Mouse (Mus musculus) frontal cortex, postnatal 14 days (tissue): Measurements from ENCODE around the gene Rnf187.
A peak's percentile ranks its signal among the peaks of the same experiment; 100 is the strongest.

ENCODE experiments used
- DNase-seq, 2 experiments: peaks; one replicate each; pipeline ENCODE4 v3.0.0; 2022; ENCODE audit warnings: low spot score in 2 of 2

The Rnf187 gene

DNA sequence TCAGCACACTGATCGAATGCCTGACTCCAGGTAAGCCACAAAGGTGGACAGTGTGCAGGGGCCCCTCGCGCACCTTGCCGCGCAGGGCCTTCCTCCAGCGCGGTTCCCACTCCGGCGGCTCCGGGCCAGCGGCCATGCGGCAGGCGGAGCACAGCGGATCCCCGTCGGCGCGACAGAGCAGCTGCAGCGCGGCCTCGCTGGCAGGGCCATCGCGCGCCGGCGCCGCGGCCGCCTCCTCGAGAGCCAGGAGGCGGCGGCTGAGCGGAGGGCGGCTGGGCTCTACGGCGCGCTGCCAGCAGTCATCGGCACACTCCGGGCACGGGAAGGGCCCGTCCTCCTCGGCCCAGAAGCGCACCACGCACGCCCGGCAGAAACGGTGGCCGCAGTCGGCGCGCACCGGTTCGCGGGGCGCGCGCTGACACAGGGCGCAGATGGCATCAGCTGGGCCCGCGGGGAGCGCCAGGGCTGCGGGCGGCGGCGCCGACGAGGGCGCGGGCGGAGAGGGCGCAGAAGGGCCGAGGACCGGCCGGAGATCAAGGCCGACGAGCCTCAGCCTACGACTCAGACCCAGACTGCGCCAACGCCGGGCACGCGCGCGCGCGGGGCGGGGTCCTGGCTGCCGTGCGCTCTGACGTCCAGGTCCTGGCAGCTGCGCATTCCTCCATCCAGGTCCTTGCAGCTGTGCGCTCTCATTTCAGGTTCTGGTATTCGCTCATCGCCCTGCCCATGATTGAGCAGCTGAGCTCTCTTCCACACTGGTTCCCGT is at the start of gene Rnf187:
Rnf187 (minus strand) TSS at position 595 of the 766 bp plus-strand sequence.
- peak; percentile 86 for DNase-seq

DNA sequence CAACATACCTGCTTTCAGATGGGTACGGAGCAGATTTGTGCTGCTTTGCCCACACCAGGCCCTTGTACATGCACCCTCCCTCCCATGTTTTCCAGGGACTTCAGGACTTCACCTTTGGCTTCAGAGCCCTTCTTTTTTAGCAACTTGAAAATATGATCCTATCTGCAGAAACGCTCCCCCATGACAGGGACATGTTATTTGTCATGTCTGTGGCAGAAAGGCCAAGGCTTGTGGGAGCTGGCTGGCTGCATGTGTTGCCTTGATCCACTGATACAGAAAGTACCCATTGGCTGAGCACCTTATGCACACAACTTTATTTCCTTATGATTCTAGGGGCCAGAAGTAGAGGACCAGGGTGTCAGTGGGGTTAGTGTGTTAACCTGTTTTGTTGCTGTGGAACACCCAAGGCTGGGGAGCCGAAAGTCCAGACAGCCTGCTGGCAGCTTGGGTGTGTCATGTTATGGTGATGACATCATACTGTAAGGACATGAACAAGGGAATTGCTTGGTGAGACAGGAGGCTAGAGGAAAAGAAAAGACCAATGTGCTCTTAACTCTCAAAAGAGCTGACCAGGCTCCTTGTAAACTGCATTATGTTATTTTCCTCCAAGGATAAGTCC is 46.7 kb upstream of the Rnf187 start:
- DNase-seq = no peak

GRCm38 (mm10) chr11:58984657-58985056 is 45.9 kb upstream of the Rnf187 start:
- no peak for DNase-seq

- DNase-seq = no peak
These were observed 45.1 kb upstream of the Rnf187 start for GRCm38 (mm10) chr11:58983691-58984341.

DNA sequence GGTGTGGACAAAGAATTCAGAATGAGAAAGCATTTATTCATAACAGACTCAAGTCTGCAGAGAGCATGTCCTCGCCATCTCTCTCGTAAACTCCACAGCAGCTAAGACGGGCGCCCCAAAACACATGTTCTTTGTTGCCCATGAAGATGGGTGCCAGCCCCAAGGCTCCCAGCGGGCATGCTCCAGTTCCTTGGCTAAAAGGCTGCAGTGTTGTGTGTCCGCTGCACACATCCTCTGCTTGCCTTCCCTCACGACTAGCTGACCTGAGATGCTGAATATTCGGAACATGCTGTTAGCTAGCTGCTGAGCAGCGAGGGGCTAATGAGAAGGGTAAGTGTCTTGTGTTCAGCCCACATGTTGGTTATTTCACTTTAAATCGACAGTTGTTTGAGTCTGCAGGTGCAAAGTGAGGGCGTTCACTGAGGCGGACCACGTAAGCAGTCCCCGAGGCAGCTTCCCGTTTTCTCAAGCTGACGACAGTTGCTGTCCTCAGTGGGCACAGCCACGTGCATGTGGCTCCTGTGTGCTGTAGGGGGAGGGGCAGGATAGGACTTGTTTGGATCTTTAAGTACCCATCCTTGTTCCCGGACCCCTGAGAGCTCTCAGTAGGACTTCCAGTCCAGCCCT is 43.9 kb upstream of the Rnf187 start:
- DNase-seq = no peak

- DNase-seq = peak; percentile 59 to 61
These were observed 43.1 kb upstream of the Rnf187 start for GRCm38 (mm10) chr11:58981541-58982447.

GRCm38 (mm10) chr11:58980381-58980990 is 41.8 kb upstream of the Rnf187 start:
- DNase-seq = no peak

GRCm38 (mm10) chr11:58979661-58980060 is 40.9 kb upstream of the Rnf187 start:
- no peak for DNase-seq

DNA sequence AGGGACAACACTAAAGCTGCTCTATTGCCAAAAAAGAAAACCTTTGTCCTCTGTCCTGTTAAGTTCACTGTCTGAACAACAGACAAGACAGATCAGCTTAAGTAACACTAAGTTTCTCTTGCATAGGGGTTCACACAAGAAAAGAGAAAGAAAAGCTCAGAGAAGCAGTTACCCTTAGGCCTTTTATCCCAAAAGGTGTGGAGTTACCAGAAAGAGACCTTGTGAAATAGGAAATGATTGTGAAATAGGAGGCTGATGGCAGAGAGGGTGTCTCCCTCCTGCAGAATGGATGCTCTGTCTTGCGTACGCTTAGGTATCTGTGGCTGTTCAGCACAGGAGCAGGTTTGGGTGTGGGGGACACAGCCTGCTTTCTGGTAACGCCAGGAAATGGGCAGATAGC is 40.5 kb upstream of the Rnf187 start:
- DNase-seq = no peak

- no peak for DNase-seq
These were observed 40.0 kb upstream of the Rnf187 start for GRCm38 (mm10) chr11:58978706-58979030.

GRCm38 (mm10) chr11:58978027-58978705 is 39.5 kb upstream of the Rnf187 start, which contains the start of gene Trim11:
Gene Trim11, plus strand, starts transcription at chr11:58978093.
- DNase-seq = no peak

- no peak for DNase-seq
These were observed 38.9 kb upstream of the Rnf187 start for GRCm38 (mm10) chr11:58977607-58978026.

DNA sequence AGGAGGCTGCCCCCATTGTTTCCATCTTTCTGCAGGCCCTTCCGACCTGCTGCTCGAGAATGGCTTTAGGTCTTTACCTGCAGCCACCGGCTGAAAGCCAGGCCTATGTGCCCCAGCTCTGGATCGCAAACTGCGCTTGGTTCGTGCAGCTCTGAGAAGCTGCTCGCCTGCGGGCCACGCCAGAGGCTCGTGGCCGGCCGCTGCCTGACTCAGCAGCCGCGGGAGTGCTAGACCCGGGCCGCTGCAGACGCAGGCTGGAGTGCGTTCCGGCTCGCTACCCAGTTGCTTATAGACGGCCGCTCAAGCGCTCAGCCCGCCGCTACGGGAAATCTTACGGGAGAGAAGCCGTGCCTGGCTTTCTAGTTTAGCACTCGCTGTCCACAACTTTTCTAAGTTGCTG is 38.4 kb upstream of the Rnf187 start:
- no peak for DNase-seq

DNA sequence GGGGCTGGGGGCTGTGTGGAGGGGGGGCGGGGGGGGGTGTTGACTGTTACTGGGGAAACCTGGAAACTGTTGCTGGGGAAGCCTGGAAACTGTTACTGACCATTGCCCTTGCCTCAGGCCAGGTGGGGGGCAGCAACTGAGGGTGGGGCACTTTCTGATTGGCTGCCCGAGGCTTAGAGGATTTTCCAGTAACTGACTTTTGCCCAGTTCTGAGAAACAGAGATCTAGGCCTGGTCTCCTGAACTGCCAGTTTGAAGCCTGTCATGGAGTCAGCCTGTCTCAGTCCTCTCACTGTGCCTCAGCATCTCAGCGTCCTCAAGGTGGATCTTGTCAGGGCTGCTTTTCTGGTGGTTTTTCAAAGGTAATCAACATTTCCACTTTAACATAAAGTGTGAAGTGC is 35.7 kb upstream of the Rnf187 start:
- DNase-seq = no peak

DNA sequence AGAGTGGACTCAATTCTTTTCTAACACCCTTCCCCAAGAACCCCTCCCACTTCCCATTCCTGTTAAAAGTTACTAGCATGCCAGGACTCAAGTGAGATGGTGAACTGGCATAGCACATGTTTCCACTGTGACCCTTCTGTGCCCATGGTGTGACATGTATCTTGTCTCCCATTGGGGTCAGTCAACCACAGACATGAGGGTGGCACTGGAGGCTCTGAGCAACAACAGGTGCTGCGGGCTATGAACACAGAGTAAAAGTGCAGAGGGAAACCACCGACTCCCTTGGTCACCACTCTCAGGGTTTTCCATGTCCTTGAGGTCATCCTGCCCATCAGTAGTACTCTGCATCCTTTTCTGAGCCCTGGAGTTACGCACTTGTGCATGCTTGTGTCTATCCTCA is 33.1 kb upstream of the Rnf187 start:
- DNase-seq = no peak

DNA sequence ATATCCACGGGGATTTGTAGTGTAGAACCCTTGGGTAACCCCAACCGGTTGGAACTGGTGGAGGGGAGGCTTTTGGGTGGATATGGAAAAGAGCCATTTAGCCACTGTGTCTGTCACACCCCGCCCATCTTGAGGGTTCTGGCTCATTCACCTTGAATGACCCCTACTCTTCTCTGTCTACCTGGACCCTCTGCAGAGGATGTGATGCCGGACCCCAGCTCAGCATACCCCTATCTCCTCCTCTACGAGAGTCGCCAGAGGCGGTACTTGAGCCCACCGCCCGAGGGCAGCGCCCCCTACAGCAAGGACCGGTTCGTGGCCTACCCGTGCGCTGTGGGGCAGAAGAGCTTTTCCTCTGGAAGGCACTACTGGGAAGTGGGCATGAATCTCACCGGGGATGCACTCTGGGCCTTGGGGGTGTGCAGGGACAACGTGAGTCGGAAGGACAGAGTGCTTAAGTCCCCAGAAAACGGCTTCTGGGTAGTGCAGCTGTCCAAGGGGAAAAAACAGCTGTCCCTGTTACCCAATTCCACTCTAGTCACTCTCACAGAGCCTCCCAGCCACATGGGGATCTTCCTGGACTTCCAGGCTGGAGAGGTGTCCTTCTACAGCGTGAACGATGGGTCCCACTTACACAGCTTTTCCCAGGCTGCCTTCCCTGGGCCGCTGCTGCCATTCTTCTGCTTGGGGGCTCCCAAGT is 32.3 kb upstream of the Rnf187 start:
- DNase-seq = no peak

- DNase-seq = no peak
These were observed 30.9 kb upstream of the Rnf187 start for GRCm38 (mm10) chr11:58969659-58970058.

DNA sequence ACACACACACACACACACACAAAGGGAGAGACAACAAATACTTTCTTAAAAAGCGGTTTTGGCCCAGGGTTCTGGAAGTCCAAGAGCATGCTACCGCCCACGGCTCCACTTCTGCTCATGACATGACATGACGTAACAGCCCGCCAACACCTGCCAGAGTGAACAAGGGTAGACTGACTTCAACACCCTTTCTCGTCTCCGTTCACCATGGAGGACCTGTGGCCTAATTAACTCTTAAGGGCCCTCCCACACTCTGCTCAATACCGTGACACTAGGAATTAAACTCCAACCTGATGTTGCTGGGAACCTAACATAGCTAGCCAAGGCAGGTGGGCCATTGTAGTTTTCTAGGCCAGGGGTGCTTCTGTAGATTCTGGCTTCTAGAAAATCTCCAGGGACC is 30.3 kb upstream of the Rnf187 start:
- DNase-seq = no peak

- no peak for DNase-seq
These were observed 29.8 kb upstream of the Rnf187 start for GRCm38 (mm10) chr11:58968551-58968950.

- DNase-seq = no peak
These were observed 28.6 kb upstream of the Rnf187 start for GRCm38 (mm10) chr11:58967346-58967745.
